Mouse (Mus musculus) thymus, adult 2 months (tissue): ENCODE data around the gene Pias3.

Experiments
- CTCF ChIP-seq: fragments of 200-500 bp; IDR thresholded peaks from 2 replicates; pipeline ENCODE4 v1.5.1; 2012; ENCODE audit warnings: mild to moderate bottlenecking, control low read depth, low read length, moderate library complexity, borderline replicate concordance; ENCODE audit not compliant: control insufficient read depth, poor library complexity, insufficient read depth; ENCODE audit errors: extremely low read depth
- POLR2A ChIP-seq: fragments of 200-500 bp; IDR thresholded peaks from 2 replicates; pipeline ENCODE4 v1.6.1; 2012; ENCODE audit warnings: mild to moderate bottlenecking, low read length, control low read depth, moderate library complexity; ENCODE audit not compliant: control insufficient read depth, poor library complexity, insufficient read depth; ENCODE audit errors: extremely low read depth

GRCm38 (mm10) chr3:96729403-96729784, 33.2 kb downstream of the Pias3 start:
- TF ChIP-seq POLR2A (no peak), CTCF (no peak)
